Mouse (Mus musculus): ENCODE results near the gene Xaf1. TPM values are rescaled to one million over a fixed set of nuclear protein-coding genes. Genes with fewer than 3 reads are reported as not detected.

The Xaf1 gene
- total RNA-seq (2021), result 1 to 10 TPM; 3.5 to 6.9 TPM
- long read RNA-seq, experiment 1, partial matches to known transcripts, result 5 of 9 reads
- long read RNA-seq, experiment 1, other reads (novel, unspliced or antisense), result 3 of 9 reads
- long read RNA-seq, experiment 2, partial matches to known transcripts, result 1 of 4 reads
- long read RNA-seq, experiment 2, other reads (novel, unspliced or antisense), result 3 of 4 reads

- DNase-seq, result peak; percentile 50 to 59
- intact Hi-C loops (cut with DNase I), result no loop called here
Measured at GRCm38 (mm10) chr11:72301334-72301733, at the start of gene Xaf1. Gene Xaf1, plus strand, starts transcription at chr11:72301629.

- intact Hi-C loops (cut with DNase I), result no loop called here
- no peak for DNase-seq
Measured at GRCm38 (mm10) chr11:72255629-72256028, 45.8 kb upstream of the Xaf1 start.

GRCm38 (mm10) chr11:72256441-72256840 lies 45.0 kb upstream of the Xaf1 start:
- DNase-seq, result no peak
- intact Hi-C loops (cut with DNase I), result no loop called here

- DNase-seq, result no peak
- intact Hi-C loops (cut with DNase I), result no loop called here
Measured at GRCm38 (mm10) chr11:72265483-72265882, 35.9 kb upstream of the Xaf1 start.

GRCm38 (mm10) chr11:72266207-72266959 lies 35.0 kb upstream of the Xaf1 start:
- intact Hi-C loops (cut with DNase I), result loop anchor here (1.0 kb wide), 1 partner anchor 41 kb away; no protein-coding TSS in a partner anchor
- DNase-seq, result peak in 1 of 2 experiments; percentile 22

- DNase-seq, result no peak
Measured at GRCm38 (mm10) chr11:72266960-72267560, 34.4 kb upstream of the Xaf1 start, which contains the start of gene Slc13a5. Gene Slc13a5, minus strand, starts transcription at chr11:72267222.

GRCm38 (mm10) chr11:72271761-72272160 lies 29.7 kb upstream of the Xaf1 start:
- intact Hi-C loops (cut with DNase I), result no loop called here
- DNase-seq, result no peak

More at GRCm38 (mm10) chr11:72266960-72267560, 34.4 kb upstream of the Xaf1 start, which contains the start of gene Slc13a5:
- intact Hi-C loops (cut with DNase I), result loop anchor here (1.0 kb wide), 1 partner anchor 42 kb away; no protein-coding TSS in a partner anchor

- intact Hi-C loops (cut with DNase I), result no loop called here
- DNase-seq, result no peak
Measured at GRCm38 (mm10) chr11:72273341-72273740, 28.1 kb upstream of the Xaf1 start.

GRCm38 (mm10) chr11:72281143-72281851 lies 20.1 kb upstream of the Xaf1 start:
- no peak for DNase-seq
- intact Hi-C loops (cut with DNase I), result no loop called here

GRCm38 (mm10) chr11:72281852-72282400 lies 19.5 kb upstream of the Xaf1 start:
- no peak for DNase-seq
- intact Hi-C loops (cut with DNase I), result no loop called here

- intact Hi-C loops (cut with DNase I), result no loop called here
- DNase-seq, result no peak
Measured at GRCm38 (mm10) chr11:72283486-72284224, 17.8 kb upstream of the Xaf1 start.

GRCm38 (mm10) chr11:72284532-72285182 lies 16.8 kb upstream of the Xaf1 start:
- intact Hi-C loops (cut with DNase I), result no loop called here

GRCm38 (mm10) chr11:72285971-72286480 lies 15.4 kb upstream of the Xaf1 start:
- intact Hi-C loops (cut with DNase I), result no loop called here
- no peak for DNase-seq

More at GRCm38 (mm10) chr11:72284532-72285182, 16.8 kb upstream of the Xaf1 start:
- DNase-seq, result no peak

- intact Hi-C loops (cut with DNase I), result no loop called here
- no peak for DNase-seq
Measured at GRCm38 (mm10) chr11:72286651-72287050, 14.8 kb upstream of the Xaf1 start.

- no peak for DNase-seq
- intact Hi-C loops (cut with DNase I), result no loop called here
Measured at GRCm38 (mm10) chr11:72287126-72287525, 14.3 kb upstream of the Xaf1 start.

GRCm38 (mm10) chr11:72287543-72287942 lies 13.9 kb upstream of the Xaf1 start:
- intact Hi-C loops (cut with DNase I), result no loop called here
- DNase-seq, result no peak

- intact Hi-C loops (cut with DNase I), result no loop called here
- no peak for DNase-seq
Measured at GRCm38 (mm10) chr11:72293116-72293515, 8.3 kb upstream of the Xaf1 start.

- intact Hi-C loops (cut with DNase I), result no loop called here
Measured at GRCm38 (mm10) chr11:72302230-72302629, 801 bp downstream of the Xaf1 start.

GRCm38 (mm10) chr11:72307461-72307860 lies 6.0 kb downstream of the Xaf1 start:
- no peak for DNase-seq
- intact Hi-C loops (cut with DNase I), result no loop called here

More at GRCm38 (mm10) chr11:72302230-72302629, 801 bp downstream of the Xaf1 start:
- peak; percentile 28 to 42 for DNase-seq

Data from gastrocnemius, postnatal 36 days (tissue).